Mouse (Mus musculus) spleen, adult 12 weeks (tissue): ENCODE results near the gene Tdrd6.
A peak's percentile ranks its signal among the peaks of the same experiment; 100 is the strongest.

Experiments used
- DNase-seq: peaks from one replicate; pipeline ENCODE4 v3.0.0; 2022; ENCODE audit warnings: low spot score

Gene Tdrd6

GRCm38 (mm10) chr17:43629496-43630426 is at the start of gene Tdrd6:
Gene Tdrd6, minus strand, starts transcription at chr17:43630299.
- DNase-seq = no peak

- no peak for DNase-seq
These were observed 47.2 kb upstream of the Tdrd6 start for GRCm38 (mm10) chr17:43677317-43677716.

GRCm38 (mm10) chr17:43676241-43676640 is 46.1 kb upstream of the Tdrd6 start:
- DNase-seq = no peak

- DNase-seq = no peak
These were observed 45.1 kb upstream of the Tdrd6 start for GRCm38 (mm10) chr17:43675228-43675627.

GRCm38 (mm10) chr17:43671907-43672306 is 41.8 kb upstream of the Tdrd6 start:
- no peak for DNase-seq

- DNase-seq = no peak
These were observed 39.1 kb upstream of the Tdrd6 start for GRCm38 (mm10) chr17:43669145-43669695.

GRCm38 (mm10) chr17:43667290-43667843 is 37.3 kb upstream of the Tdrd6 start, which contains the start of gene Cyp39a1:
Gene Cyp39a1, plus strand, starts transcription at chr17:43667425.
- DNase-seq = no peak

GRCm38 (mm10) chr17:43666576-43667289 is 36.6 kb upstream of the Tdrd6 start, which contains the start of gene Slc25a27:
Gene Slc25a27, minus strand, starts transcription at chr17:43667214.
- peak; percentile 65 for DNase-seq

GRCm38 (mm10) chr17:43651314-43652046 is 21.4 kb upstream of the Tdrd6 start:
- no peak for DNase-seq

- no peak for DNase-seq
These were observed 19.7 kb upstream of the Tdrd6 start for GRCm38 (mm10) chr17:43649641-43650436.

- DNase-seq = no peak
These were observed 16.8 kb upstream of the Tdrd6 start for GRCm38 (mm10) chr17:43646925-43647324.

- no peak for DNase-seq
These were observed 15.0 kb upstream of the Tdrd6 start for GRCm38 (mm10) chr17:43645136-43645535.

- no peak for DNase-seq
These were observed 14.3 kb upstream of the Tdrd6 start for GRCm38 (mm10) chr17:43644375-43644774.

GRCm38 (mm10) chr17:43643191-43643590 is 13.1 kb upstream of the Tdrd6 start:
- DNase-seq = no peak

- no peak for DNase-seq
These were observed 10.7 kb upstream of the Tdrd6 start for GRCm38 (mm10) chr17:43640825-43641224.

- DNase-seq = no peak
These were observed 7.0 kb upstream of the Tdrd6 start for GRCm38 (mm10) chr17:43637146-43637545.

- no peak for DNase-seq
These were observed 295 bp upstream of the Tdrd6 start for GRCm38 (mm10) chr17:43630427-43630760.

GRCm38 (mm10) chr17:43629026-43629495 is 1.0 kb downstream of the Tdrd6 start:
- DNase-seq = no peak

GRCm38 (mm10) chr17:43628246-43628645 is 1.9 kb downstream of the Tdrd6 start:
- DNase-seq = no peak

GRCm38 (mm10) chr17:43622076-43622475 is 8.0 kb downstream of the Tdrd6 start:
- no peak for DNase-seq

GRCm38 (mm10) chr17:43619156-43619555 is 10.9 kb downstream of the Tdrd6 start:
- no peak for DNase-seq
